Mouse (Mus musculus) limb, embryonic 10.5 days (tissue): ENCODE measurements around the gene Nlrp3. TPM values are rescaled to one million over a fixed set of nuclear protein-coding genes. Genes with fewer than 3 reads are reported as not detected.

Source experiments
- DNase-seq: peaks from one replicate; pipeline ENCODE4 v3.0.0-alpha.2; 2017; ENCODE audit warnings: low spot score
- H3K27ac ChIP-seq: fragments of 300-500 bp; sonication (generic); 2 replicates; pipeline ENCODE4 v1.5.1; 2016; ENCODE audit warnings: mild to moderate bottlenecking
- H3K27me3 ChIP-seq: fragments of 300-500 bp; sonication (generic); 2 replicates; pipeline ENCODE4 v1.6.1; 2016; ENCODE audit warnings: low read depth, mild to moderate bottlenecking; ENCODE audit not compliant: poor library complexity, severe bottlenecking
- H3K36me3 ChIP-seq: fragments of 300-500 bp; sonication (generic); 2 replicates; pipeline ENCODE4 v1.6.1; 2016; ENCODE audit warnings: mild to moderate bottlenecking, moderate library complexity
- H3K4me1 ChIP-seq: fragments of 300-500 bp; sonication (generic); 2 replicates; pipeline ENCODE4 v1.6.1; 2016
- H3K4me3 ChIP-seq: fragments of 300-500 bp; sonication (generic); 2 replicates; pipeline ENCODE4 v1.5.1; 2016; ENCODE audit warnings: mild to moderate bottlenecking, moderate library complexity
- H3K9me3 ChIP-seq: fragments of 300-500 bp; sonication (generic); replicated peaks from 2 replicates; pipeline ENCODE4 v1.6.1; 2016; ENCODE audit warnings: mild to moderate bottlenecking
- WGBS: fragments of 180-500 bp; shearing (Covaris S2); methylation state at CpG from one replicate; pipeline ENCODE4 v1.1.7; 2016; 5-methylcytosine and 5-hydroxymethylcytosine counted together
- polyA plus RNA-seq: library from polyadenylated mRNA; unstranded; fragments of >200 nt; fragmentation: Nextera tagmentation; extraction: Ambion mirVana; gene quantifications from 2 replicates; pipeline ENCODE4 v1.2.1, GENCODE M21; 2016

The Nlrp3 gene
- not detected in 2 replicates for polyA plus RNA-seq

- WGBS, result 68% methylated on average over 3 of the region's 3 CpGs
- no peak within 1 kb of the TSS for H3K27ac ChIP-seq
- H3K27me3 ChIP-seq, result no peaks in the 10 kb centered on the region
- no peak for DNase-seq
- no peak within 1 kb of the TSS for H3K4me3 ChIP-seq
- no peaks in the 10 kb centered on the region for H3K36me3 ChIP-seq
- 0 out of 2 replicates have a peak, but pooled peaks cover 6% of the 10 kb centered on the region for H3K4me1 ChIP-seq
- H3K9me3 ChIP-seq, result no peaks in the 10 kb centered on the region
Observed at GRCm38 (mm10) chr11:59541324-59541723, at the start of gene Nlrp3. TSS of gene Nlrp3 (plus strand) at chr11:59541568.

- H3K4me3 ChIP-seq, result no peak overlapping the region
- no peak for DNase-seq
- WGBS, result 93% methylated on average over 6 of the region's 6 CpGs
- H3K4me1 ChIP-seq, result no peaks in the 10 kb centered on the region
- no peak overlapping the region for H3K27ac ChIP-seq
- no peaks in the 10 kb centered on the region for H3K9me3 ChIP-seq
- H3K27me3 ChIP-seq, result no peaks in the 10 kb centered on the region
- peaks cover 100% of the 10 kb centered on the region for H3K36me3 ChIP-seq
Observed at GRCm38 (mm10) chr11:59496672-59497310, 44.6 kb upstream of the Nlrp3 start.

GRCm38 (mm10) chr11:59497747-59498146 is 43.6 kb upstream of the Nlrp3 start:
- Histone ChIP-seq H3K27ac (no peak overlapping the region), H3K4me1 (no peaks in the 10 kb centered on the region), H3K9me3 (no peaks in the 10 kb centered on the region), H3K4me3 (no peak overlapping the region), H3K36me3 (peaks cover 100% of the 10 kb centered on the region), H3K27me3 (no peaks in the 10 kb centered on the region)
- 90% methylated on average over 7 of the region's 7 CpGs for WGBS
- no peak for DNase-seq

GRCm38 (mm10) chr11:59501978-59502700 is 39.2 kb upstream of the Nlrp3 start:
- DNase-seq, result no peak
- H3K4me3 ChIP-seq, result no peak overlapping the region
- no peaks in the 10 kb centered on the region for H3K27me3 ChIP-seq
- WGBS, result 93% methylated on average over 5 of the region's 5 CpGs
- peaks cover 74% of the 10 kb centered on the region for H3K36me3 ChIP-seq
- no peak overlapping the region for H3K27ac ChIP-seq
- H3K9me3 ChIP-seq, result no peaks in the 10 kb centered on the region
- H3K4me1 ChIP-seq, result peaks cover 16% of the 10 kb centered on the region

GRCm38 (mm10) chr11:59505351-59505838 is 36.0 kb upstream of the Nlrp3 start:
- Histone ChIP-seq H3K27ac (peak overlapping the region; percentile 96), H3K4me3 (peak overlapping the region; percentile 86), H3K4me1 (peaks cover 25% of the 10 kb centered on the region), H3K9me3 (no peaks in the 10 kb centered on the region), H3K27me3 (no peaks in the 10 kb centered on the region), H3K36me3 (peaks cover 62% of the 10 kb centered on the region)
- DNase-seq, result peak; percentile 82
- WGBS, result under 1% methylated on average over 21 of the region's 21 CpGs

- Histone ChIP-seq H3K27me3 (no peaks in the 10 kb centered on the region), H3K36me3 (peaks cover 62% of the 10 kb centered on the region)
Observed at GRCm38 (mm10) chr11:59505839-59506712, 35.3 kb upstream of the Nlrp3 start.

GRCm38 (mm10) chr11:59506713-59507074 is 34.7 kb upstream of the Nlrp3 start:
- WGBS, result under 1% methylated on average over 14 of the region's 14 CpGs
- H3K27ac ChIP-seq, result peak overlapping the region; percentile 96
- no peak for DNase-seq
- H3K4me3 ChIP-seq, result peak overlapping the region; percentile 86
- H3K4me1 ChIP-seq, result peaks cover 25% of the 10 kb centered on the region
- no peaks in the 10 kb centered on the region for H3K9me3 ChIP-seq
- H3K27me3 ChIP-seq, result no peaks in the 10 kb centered on the region
- H3K36me3 ChIP-seq, result peaks cover 62% of the 10 kb centered on the region

More at GRCm38 (mm10) chr11:59505839-59506712, 35.3 kb upstream of the Nlrp3 start:
- WGBS, result under 1% methylated on average over 68 of the region's 71 CpGs
- Histone ChIP-seq H3K4me1 (peaks cover 25% of the 10 kb centered on the region), H3K9me3 (no peaks in the 10 kb centered on the region), H3K27ac (peak overlapping the region; percentile 96), H3K4me3 (peak overlapping the region; percentile 86)
- DNase-seq, result peak; percentile 93

GRCm38 (mm10) chr11:59511558-59511957 is 29.8 kb upstream of the Nlrp3 start:
- H3K4me1 ChIP-seq, result peaks cover 24% of the 10 kb centered on the region
- H3K27me3 ChIP-seq, result no peaks in the 10 kb centered on the region
- H3K9me3 ChIP-seq, result no peaks in the 10 kb centered on the region
- no peak overlapping the region for H3K4me3 ChIP-seq
- no peak for DNase-seq
- peaks cover 37% of the 10 kb centered on the region for H3K36me3 ChIP-seq
- 76% methylated on average over 1 of the region's 1 CpGs for WGBS
- H3K27ac ChIP-seq, result no peak overlapping the region

- no peak overlapping the region for H3K4me3 ChIP-seq
- H3K27me3 ChIP-seq, result no peaks in the 10 kb centered on the region
- H3K36me3 ChIP-seq, result peaks cover 37% of the 10 kb centered on the region
- peaks cover 12% of the 10 kb centered on the region for H3K4me1 ChIP-seq
- 88% methylated on average over 10 of the region's 10 CpGs for WGBS
- no peak for DNase-seq
- H3K27ac ChIP-seq, result no peak overlapping the region
- H3K9me3 ChIP-seq, result no peaks in the 10 kb centered on the region
Observed at GRCm38 (mm10) chr11:59512733-59513132, 28.6 kb upstream of the Nlrp3 start.

GRCm38 (mm10) chr11:59513556-59513955 is 27.8 kb upstream of the Nlrp3 start:
- H3K36me3 ChIP-seq, result peaks cover 31% of the 10 kb centered on the region
- DNase-seq, result no peak
- peaks cover 11% of the 10 kb centered on the region; the same call in 1 of the 2 replicates for H3K4me1 ChIP-seq
- H3K27ac ChIP-seq, result no peak overlapping the region
- H3K27me3 ChIP-seq, result no peaks in the 10 kb centered on the region
- H3K4me3 ChIP-seq, result no peak overlapping the region
- no peaks in the 10 kb centered on the region for H3K9me3 ChIP-seq
- 91% methylated on average over 3 of the region's 3 CpGs for WGBS

GRCm38 (mm10) chr11:59514381-59514780 is 27.0 kb upstream of the Nlrp3 start:
- H3K27ac ChIP-seq, result no peak overlapping the region
- H3K4me3 ChIP-seq, result no peak overlapping the region
- H3K36me3 ChIP-seq, result peaks cover 24% of the 10 kb centered on the region
- 79% methylated on average over 6 of the region's 6 CpGs for WGBS
- H3K4me1 ChIP-seq, result peaks cover 16% of the 10 kb centered on the region
- H3K9me3 ChIP-seq, result no peaks in the 10 kb centered on the region
- no peak for DNase-seq
- H3K27me3 ChIP-seq, result no peaks in the 10 kb centered on the region

- H3K4me1 ChIP-seq, result peaks cover 20% of the 10 kb centered on the region
- H3K9me3 ChIP-seq, result no peaks in the 10 kb centered on the region
- H3K4me3 ChIP-seq, result no peak overlapping the region
- DNase-seq, result no peak
- peaks cover 20% of the 10 kb centered on the region for H3K36me3 ChIP-seq
- H3K27me3 ChIP-seq, result no peaks in the 10 kb centered on the region
- 78% methylated on average over 3 of the region's 3 CpGs for WGBS
- no peak overlapping the region for H3K27ac ChIP-seq
Observed at GRCm38 (mm10) chr11:59514789-59515188, 26.6 kb upstream of the Nlrp3 start.
